ENCODE assay signal across 12 mouse cellular contexts in the genomic region with DNA sequence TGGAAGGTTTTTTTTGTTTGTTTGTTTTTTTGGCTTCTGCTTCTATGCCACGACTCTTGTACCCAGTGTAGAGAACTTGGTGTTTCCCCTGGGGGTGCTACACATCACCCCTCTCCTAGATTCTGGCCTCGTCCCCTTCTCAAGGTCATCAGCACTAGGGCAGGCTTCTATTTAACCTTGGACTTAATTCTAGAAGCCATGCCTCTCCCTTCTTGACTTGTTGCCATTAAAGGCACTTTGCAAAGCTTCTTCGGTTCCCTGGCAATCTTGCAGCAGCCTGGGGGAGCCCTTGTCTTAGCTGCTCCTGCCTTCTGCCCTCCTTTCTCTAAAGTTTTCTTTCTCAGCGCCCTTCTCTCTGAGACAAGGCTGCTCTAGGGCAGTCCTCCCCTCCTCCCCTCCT.
DNase-seq lines count a peak whose midpoint lies in the region; ATAC-seq lines count a peak whose summit lies in the region.
"Had no signal": no experiment of that assay in that cellular context is flagged by ENCODE, and none has a peak within 500 bp of the region (broad histone marks: within the 10 kb centered on the region; RNA-seq: fewer than 3 reads in every experiment).

No protein-coding gene starts in this region.

- peak; percentile 65 for DNase-seq in adrenal gland, adult 2 months
- no peak for DNase-seq in adrenal gland, postnatal 4 days (ENCODE audit: low spot score in 2 of 2)
- peak; percentile 56 for DNase-seq in kidney, adult 11 months
- no peak for DNase-seq in kidney, postnatal 10 days
- peak; percentile 32 for DNase-seq in NIH3T3 (ENCODE audit: low read depth)
- peak; percentile 52 for DNase-seq in kidney, postnatal 14 days
- DNase-seq: cerebellum, postnatal 10 days; midbrain, embryonic 14.5 days; right cerebral cortex, adult 18-20 months had no signal

- no peak overlapping the region for H3K4me3 ChIP-seq in midbrain, embryonic 16.5 days (ENCODE audit: low read depth, low read length)
- H3K4me3 ChIP-seq in midbrain, embryonic 13.5 days (replicated peaks) = no peak overlapping the region
- H3K4me3 ChIP-seq: neural tube, embryonic 12.5 days had no signal

- peaks cover 2% of the 10 kb centered on the region; the same call in 1 of the 2 replicates for H3K9me3 ChIP-seq in midbrain, embryonic 16.5 days (replicated peaks; ENCODE audit: control insufficient read depth, low read length, poor library complexity, severe bottlenecking)
- no peaks in the 10 kb centered on the region for H3K9me3 ChIP-seq in midbrain, embryonic 13.5 days
- H3K9me3 ChIP-seq: neural tube, embryonic 12.5 days had no signal

- no peaks in the 10 kb centered on the region for H3K27me3 ChIP-seq in midbrain, embryonic 16.5 days (ENCODE audit: control insufficient read depth, insufficient read depth, low read depth, low read length)
- no peaks in the 10 kb centered on the region for H3K27me3 ChIP-seq in midbrain, embryonic 13.5 days
- H3K27me3 ChIP-seq: neural tube, embryonic 12.5 days had no signal

- 47% methylated on average over 4 of the region's 4 CpGs for WGBS in midbrain, embryonic 16.5 days
- 56% methylated on average over 4 of the region's 4 CpGs for WGBS in midbrain, embryonic 13.5 days

- H3K4me2 ChIP-seq in midbrain, embryonic 16.5 days (ENCODE audit: low read length) = no peak overlapping the region
- H3K4me2 ChIP-seq in midbrain, embryonic 13.5 days (replicated peaks) = no peak overlapping the region
- H3K4me2 ChIP-seq: neural tube, embryonic 12.5 days had no signal

- no peak for ATAC-seq in midbrain, embryonic 16.5 days
- no peak for ATAC-seq in midbrain, embryonic 13.5 days

- H3K27ac ChIP-seq in midbrain, embryonic 16.5 days (ENCODE audit: low read length) = no peak overlapping the region
- H3K27ac ChIP-seq in midbrain, embryonic 13.5 days = no peak overlapping the region
- H3K27ac ChIP-seq: neural tube, embryonic 12.5 days had no signal

- no peaks in the 10 kb centered on the region for H3K4me1 ChIP-seq in midbrain, embryonic 16.5 days (ENCODE audit: control insufficient read depth, insufficient read depth, low read length)
- no peaks in the 10 kb centered on the region for H3K4me1 ChIP-seq in midbrain, embryonic 13.5 days (replicated peaks)
- H3K4me1 ChIP-seq: neural tube, embryonic 12.5 days had no signal

- H3K9ac ChIP-seq in midbrain, embryonic 16.5 days (ENCODE audit: low read depth, low read length) = no peak overlapping the region
- H3K9ac ChIP-seq in midbrain, embryonic 13.5 days (replicated peaks) = no peak overlapping the region
- H3K9ac ChIP-seq: neural tube, embryonic 12.5 days had no signal

- H3K36me3 ChIP-seq in midbrain, embryonic 16.5 days (ENCODE audit: control insufficient read depth, insufficient read depth, low read length) = no peaks in the 10 kb centered on the region
- no peaks in the 10 kb centered on the region for H3K36me3 ChIP-seq in midbrain, embryonic 13.5 days
- H3K36me3 ChIP-seq: neural tube, embryonic 12.5 days had no signal

Comparison
In these comparisons a context has a peak if more than half of its experiments do, and no peak if none do; other contexts are left out.
1. DNase-seq: peak in adrenal gland, adult 2 months (single experiment), kidney, adult 11 months (single experiment), NIH3T3 (single experiment) and kidney, postnatal 14 days (single experiment); none in adrenal gland, postnatal 4 days (0 of 2) and kidney, postnatal 10 days (single experiment).